Mouse (Mus musculus): ENCODE data around the gene Lrrc8c. TPM values are rescaled to one million over a fixed set of nuclear protein-coding genes. Genes with fewer than 3 reads are reported as not detected.

The Lrrc8c gene
- total RNA-seq, 1 experiment = 9.4 TPM

DNA sequence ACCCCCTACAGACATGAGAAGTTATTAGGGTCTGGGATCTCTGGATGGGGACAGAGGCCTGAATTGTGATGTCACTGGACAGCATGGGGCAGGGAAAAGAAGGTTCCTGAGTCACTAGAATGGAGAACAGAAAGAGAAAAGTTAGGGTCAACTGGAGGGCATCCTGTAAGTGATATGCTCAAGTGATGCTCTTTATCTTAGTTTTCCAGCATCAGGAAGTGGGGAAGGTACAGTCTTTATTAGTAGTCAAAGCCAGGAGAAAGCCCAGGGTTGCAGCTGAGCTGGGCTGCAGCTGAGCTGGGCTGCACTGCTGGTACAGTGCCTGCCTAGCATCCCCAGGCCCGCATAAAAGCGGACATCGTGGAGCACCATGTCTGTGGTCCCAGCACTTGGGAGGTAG lies 105.1 kb downstream of the Lrrc8c start:
- Histone ChIP-seq H3K9me3 (ENCODE audit: control insufficient read depth, insufficient read depth, low read depth, low read length) (no peaks in the 10 kb centered on the region), H3K27ac (ENCODE audit: insufficient read depth, low read depth, low read length, poor library complexity, severe bottlenecking) (no peak overlapping the region), H3K36me3 (ENCODE audit: control insufficient read depth, insufficient read depth, low read length, poor library complexity, severe bottlenecking) (no peaks in the 10 kb centered on the region), H3K4me3 (ENCODE audit: insufficient read depth in 1 of 2, low read depth in 1 of 2, low read length in 2 of 2, poor library complexity in 1 of 2, severe bottlenecking in 1 of 2) (no peak overlapping the region), H3K9ac (ENCODE audit: insufficient read depth, low read depth, low read length, poor library complexity, severe bottlenecking) (no peak overlapping the region), H3K4me1 (ENCODE audit: control insufficient read depth in 2 of 2, insufficient read depth in 2 of 2, low read length in 2 of 2, poor library complexity in 1 of 2) (no peaks in the 10 kb centered on the region)
- in situ Hi-C loops (cut with MboI; ENCODE audit: low sequenced_read_pairs in 2 of 2, unreplicated experiment in 2 of 2) = no loop called here
- DNase-seq (ENCODE audit: low read depth, low spot score) = no peak
- TF ChIP-seq ZNF384 (IDR thresholded peaks at IDR 0.05; ENCODE audit: low read depth, low read length) (no peak), MAFK (IDR thresholded peaks at IDR 0.05; ENCODE audit: insufficient read depth, low read depth, low read length) (no peak), CHD2 (IDR thresholded peaks at IDR 0.05; ENCODE audit: low read depth, low read length) (no peak), HCFC1 (IDR thresholded peaks at IDR 0.05; ENCODE audit: borderline replicate concordance, insufficient read depth, low read length) (no peak), ZC3H11A (IDR thresholded peaks at IDR 0.05; ENCODE audit: borderline replicate concordance, low read depth, low read length) (no peak)

DNA sequence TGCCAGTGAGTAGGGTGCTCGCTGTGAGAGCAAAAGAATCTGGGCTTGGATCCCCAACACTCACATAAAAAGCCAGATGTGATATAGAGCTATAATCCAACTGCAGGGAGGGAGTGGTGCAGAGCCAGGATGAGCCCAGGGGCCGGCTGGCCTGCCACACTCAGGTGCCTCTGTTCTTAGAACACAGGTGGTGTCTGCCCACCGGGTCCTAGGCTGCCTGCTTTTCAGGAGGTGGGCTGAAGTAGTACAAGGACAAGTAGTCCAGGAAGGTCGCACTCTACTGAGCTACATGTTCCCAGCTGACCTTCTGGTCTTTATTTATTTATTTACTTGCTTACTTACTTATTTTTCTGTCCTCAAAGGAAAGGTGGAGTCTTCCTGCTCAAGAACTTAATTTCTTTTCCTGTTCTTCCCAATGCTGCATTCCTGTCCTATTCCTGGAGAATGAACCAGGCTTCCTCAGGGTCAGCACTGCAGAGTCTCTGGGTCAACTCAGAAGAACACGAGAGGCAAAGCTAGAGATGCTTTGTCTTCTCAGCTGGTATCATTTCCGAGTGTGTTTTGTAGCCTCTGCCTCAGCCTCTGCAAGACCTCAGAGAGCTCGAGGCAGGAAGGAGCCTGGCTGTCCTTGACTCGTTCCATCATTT lies 106.4 kb downstream of the Lrrc8c start:
- Histone ChIP-seq H3K4me1 (ENCODE audit: control insufficient read depth in 2 of 2, insufficient read depth in 2 of 2, low read length in 2 of 2, poor library complexity in 1 of 2) (no peaks in the 10 kb centered on the region), H3K27ac (ENCODE audit: insufficient read depth, low read depth, low read length, poor library complexity, severe bottlenecking) (no peak overlapping the region)

DNA sequence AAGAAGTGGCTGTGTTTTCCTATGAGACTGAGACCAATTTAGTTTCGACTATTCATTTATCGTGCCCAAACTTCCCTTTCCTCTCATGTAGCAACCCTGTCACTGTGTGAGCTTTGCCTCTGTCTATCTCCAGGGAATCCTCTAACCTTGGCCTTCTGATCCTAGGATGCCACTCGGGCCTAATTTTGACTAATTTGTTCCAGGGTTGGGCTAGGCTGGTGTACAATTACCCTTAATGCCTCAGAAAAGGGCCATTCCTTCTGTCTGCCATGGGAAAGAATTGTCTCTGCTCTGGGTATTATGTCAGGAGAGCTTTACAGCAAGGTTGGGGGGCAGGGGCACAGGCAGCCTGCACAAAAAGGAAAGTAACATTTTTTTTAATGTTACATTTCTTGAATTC lies 107.2 kb downstream of the Lrrc8c start:
- no peak for DNase-seq (ENCODE audit: low read depth, low spot score)
- TF ChIP-seq CHD2 (IDR thresholded peaks at IDR 0.05; ENCODE audit: low read depth, low read length) (no peak), MAFK (IDR thresholded peaks at IDR 0.05; ENCODE audit: insufficient read depth, low read depth, low read length) (no peak), HCFC1 (IDR thresholded peaks at IDR 0.05; ENCODE audit: borderline replicate concordance, insufficient read depth, low read length) (no peak), ZNF384 (IDR thresholded peaks at IDR 0.05; ENCODE audit: low read depth, low read length) (no peak), ZC3H11A (IDR thresholded peaks at IDR 0.05; ENCODE audit: borderline replicate concordance, low read depth, low read length) (no peak)
- no peaks in the 10 kb centered on the region for H3K36me3 ChIP-seq (ENCODE audit: control insufficient read depth, insufficient read depth, low read length, poor library complexity, severe bottlenecking)
- in situ Hi-C loops (cut with MboI; ENCODE audit: low sequenced_read_pairs in 2 of 2, unreplicated experiment in 2 of 2) = no loop called here
- no peak overlapping the region for H3K27ac ChIP-seq (ENCODE audit: insufficient read depth, low read depth, low read length, poor library complexity, severe bottlenecking)
- no peak overlapping the region for H3K4me3 ChIP-seq (ENCODE audit: insufficient read depth in 1 of 2, low read depth in 1 of 2, low read length in 2 of 2, poor library complexity in 1 of 2, severe bottlenecking in 1 of 2)
- no peaks in the 10 kb centered on the region for H3K9me3 ChIP-seq (ENCODE audit: control insufficient read depth, insufficient read depth, low read depth, low read length)
- no peak overlapping the region for H3K9ac ChIP-seq (ENCODE audit: insufficient read depth, low read depth, low read length, poor library complexity, severe bottlenecking)
- no peaks in the 10 kb centered on the region for H3K4me1 ChIP-seq (ENCODE audit: control insufficient read depth in 2 of 2, insufficient read depth in 2 of 2, low read length in 2 of 2, poor library complexity in 1 of 2)

More for the DNA sequence above, 106.4 kb downstream of the Lrrc8c start:
- no peaks in the 10 kb centered on the region for H3K9me3 ChIP-seq (ENCODE audit: control insufficient read depth, insufficient read depth, low read depth, low read length)
- no peaks in the 10 kb centered on the region for H3K36me3 ChIP-seq (ENCODE audit: control insufficient read depth, insufficient read depth, low read length, poor library complexity, severe bottlenecking)
- in situ Hi-C loops (cut with MboI; ENCODE audit: low sequenced_read_pairs in 2 of 2, unreplicated experiment in 2 of 2) = no loop called here
- no peak for TF ChIP-seq ZC3H11A (IDR thresholded peaks at IDR 0.05; ENCODE audit: borderline replicate concordance, low read depth, low read length)
- no peak for TF ChIP-seq CHD2 (IDR thresholded peaks at IDR 0.05; ENCODE audit: low read depth, low read length)
- no peak for TF ChIP-seq MAFK (IDR thresholded peaks at IDR 0.05; ENCODE audit: insufficient read depth, low read depth, low read length)
- no peak for TF ChIP-seq HCFC1 (IDR thresholded peaks at IDR 0.05; ENCODE audit: borderline replicate concordance, insufficient read depth, low read length)
- no peak for TF ChIP-seq ZNF384 (IDR thresholded peaks at IDR 0.05; ENCODE audit: low read depth, low read length)
- no peak overlapping the region for H3K4me3 ChIP-seq (ENCODE audit: insufficient read depth in 1 of 2, low read depth in 1 of 2, low read length in 2 of 2, poor library complexity in 1 of 2, severe bottlenecking in 1 of 2)
- no peak for DNase-seq (ENCODE audit: low read depth, low spot score)
- no peak overlapping the region for H3K9ac ChIP-seq (ENCODE audit: insufficient read depth, low read depth, low read length, poor library complexity, severe bottlenecking)

DNA sequence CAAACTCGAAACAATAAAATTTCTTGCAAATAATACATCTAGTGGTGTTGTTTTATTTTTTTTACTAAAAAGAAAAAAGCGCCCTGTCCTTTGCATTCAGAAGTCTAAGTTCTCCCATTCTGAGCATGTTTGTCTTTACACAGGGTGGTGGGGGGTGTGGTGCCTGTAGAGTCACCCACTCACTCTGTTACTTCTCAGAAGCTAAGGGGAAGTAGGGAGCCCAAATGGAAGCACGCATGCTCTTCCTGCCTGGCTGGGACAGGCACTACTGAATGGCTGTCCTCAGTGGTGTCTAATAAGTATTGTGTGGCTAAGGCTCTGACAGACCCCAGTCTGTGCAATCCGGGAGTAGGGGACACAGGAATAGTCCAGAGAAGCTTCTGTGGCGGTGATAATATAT lies 107.9 kb downstream of the Lrrc8c start:
- H3K9me3 ChIP-seq (ENCODE audit: control insufficient read depth, insufficient read depth, low read depth, low read length) = no peaks in the 10 kb centered on the region
- no peak overlapping the region for H3K9ac ChIP-seq (ENCODE audit: insufficient read depth, low read depth, low read length, poor library complexity, severe bottlenecking)
- in situ Hi-C loops (cut with MboI; ENCODE audit: low sequenced_read_pairs in 2 of 2, unreplicated experiment in 2 of 2) = no loop called here
- no peak overlapping the region for H3K27ac ChIP-seq (ENCODE audit: insufficient read depth, low read depth, low read length, poor library complexity, severe bottlenecking)
- DNase-seq (ENCODE audit: low read depth, low spot score) = no peak
- TF ChIP-seq ZNF384 (IDR thresholded peaks at IDR 0.05; ENCODE audit: low read depth, low read length) (no peak), ZC3H11A (IDR thresholded peaks at IDR 0.05; ENCODE audit: borderline replicate concordance, low read depth, low read length) (no peak), CHD2 (IDR thresholded peaks at IDR 0.05; ENCODE audit: low read depth, low read length) (no peak), MAFK (IDR thresholded peaks at IDR 0.05; ENCODE audit: insufficient read depth, low read depth, low read length) (no peak), HCFC1 (IDR thresholded peaks at IDR 0.05; ENCODE audit: borderline replicate concordance, insufficient read depth, low read length) (no peak)
- no peaks in the 10 kb centered on the region for H3K4me1 ChIP-seq (ENCODE audit: control insufficient read depth in 2 of 2, insufficient read depth in 2 of 2, low read length in 2 of 2, poor library complexity in 1 of 2)
- H3K4me3 ChIP-seq (ENCODE audit: insufficient read depth in 1 of 2, low read depth in 1 of 2, low read length in 2 of 2, poor library complexity in 1 of 2, severe bottlenecking in 1 of 2) = no peak overlapping the region
- H3K36me3 ChIP-seq (ENCODE audit: control insufficient read depth, insufficient read depth, low read length, poor library complexity, severe bottlenecking) = no peaks in the 10 kb centered on the region
